Mouse (Mus musculus) C2C12 (cell line): ENCODE measurements at regions not wholly inside any gene's neighbourhood (a gene's known extent, or its start where the extent isn't known, plus 50 kb on each side); places are given as distances from the start of the nearest gene placed in this dataset.

Source experiments
- CEBPB ChIP-seq: IDR thresholded peaks from one replicate; pipeline ENCODE4 v1.6.1; 2011; ENCODE audit warnings: low read depth, mild to moderate bottlenecking, control low read depth, moderate library complexity
- CTCF ChIP-seq: IDR thresholded peaks from one replicate; pipeline ENCODE4 v1.5.1; 2011; ENCODE audit not compliant: control insufficient read depth, insufficient read depth, insufficient read length
- FOSL1 ChIP-seq: IDR thresholded peaks from one replicate; pipeline ENCODE4 v1.8.0; 2011; ENCODE audit warnings: mild to moderate bottlenecking, low read length; ENCODE audit not compliant: poor library complexity, insufficient read depth, severe bottlenecking
- MAX ChIP-seq: IDR thresholded peaks from one replicate; pipeline ENCODE4 v1.6.1; 2011; ENCODE audit warnings: mild to moderate bottlenecking, control low read depth
- MYOD1 ChIP-seq: IDR thresholded peaks from one replicate; pipeline ENCODE4 v1.6.1; 2011; ENCODE audit warnings: low read depth; ENCODE audit not compliant: control insufficient read depth, insufficient read length

DNA sequence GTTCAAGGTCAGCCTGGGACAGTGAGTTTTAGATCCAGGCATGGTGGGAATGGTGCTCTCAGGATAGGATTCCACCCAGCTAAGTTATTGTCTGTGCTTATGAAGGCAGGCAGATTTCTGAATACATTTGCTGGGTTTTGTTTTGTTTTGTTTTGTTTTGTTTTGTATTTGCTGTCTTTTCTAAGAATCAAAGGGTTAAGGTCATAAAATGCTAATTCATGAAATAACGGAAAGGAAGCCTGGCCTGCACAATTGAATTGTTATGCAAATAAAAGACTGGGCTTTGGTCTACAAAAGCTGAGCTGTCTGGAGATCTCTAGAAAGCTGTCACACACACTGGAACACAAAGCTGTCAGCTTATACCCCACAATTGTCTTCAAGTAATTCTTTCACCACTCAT, 521.7 kb downstream of the Gpam start:
- TF ChIP-seq CTCF (no peak), CEBPB (no peak), MYOD1 (no peak), FOSL1 (no peak), MAX (no peak)
